Mouse (Mus musculus): Measurements from ENCODE around the gene Gm15130.

Gm15130 gene

DNA sequence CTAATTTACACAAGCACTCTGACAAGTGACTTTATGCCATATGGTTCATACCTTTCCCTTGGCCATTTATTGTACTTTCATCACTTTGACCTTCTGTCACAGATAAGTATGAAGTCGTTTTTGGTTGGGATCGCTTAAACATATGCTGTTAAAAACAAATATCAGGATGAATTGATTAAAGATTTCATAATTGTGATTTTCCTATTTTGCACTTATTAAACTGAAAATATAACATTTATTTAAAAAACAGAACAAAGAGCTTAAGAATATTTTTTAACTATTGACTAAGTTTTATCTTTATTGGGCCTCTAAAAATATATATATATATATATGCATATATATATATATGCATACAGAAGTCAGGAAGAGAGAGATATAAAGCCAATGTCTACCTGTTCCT, at the start of gene Gm15130:
TSS of gene Gm15130 (minus strand) at position 101 of the 400 bp plus-strand sequence.
- DNase-seq, result no peak

DNA sequence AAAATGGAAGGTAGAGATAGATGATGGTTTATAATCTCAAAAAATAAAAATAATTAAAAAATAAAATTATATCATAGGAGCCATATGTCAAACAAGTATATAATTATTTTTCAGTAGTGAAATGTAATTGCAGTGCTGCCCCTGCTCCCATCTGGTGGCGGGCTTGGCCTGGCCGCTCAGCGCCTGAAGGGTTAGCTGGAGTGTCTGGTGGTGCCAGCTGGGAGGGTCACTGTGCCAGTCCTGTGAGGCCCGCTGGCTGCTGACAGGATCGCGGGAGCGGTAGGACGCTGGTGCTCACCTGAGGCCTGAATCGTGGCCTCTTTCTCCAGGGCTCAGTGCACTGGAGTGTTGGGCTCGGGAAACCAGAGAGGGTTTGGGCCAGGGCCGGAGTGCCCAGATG, 29.3 kb upstream of the Gm15130 start:
- no peak for DNase-seq

DNA sequence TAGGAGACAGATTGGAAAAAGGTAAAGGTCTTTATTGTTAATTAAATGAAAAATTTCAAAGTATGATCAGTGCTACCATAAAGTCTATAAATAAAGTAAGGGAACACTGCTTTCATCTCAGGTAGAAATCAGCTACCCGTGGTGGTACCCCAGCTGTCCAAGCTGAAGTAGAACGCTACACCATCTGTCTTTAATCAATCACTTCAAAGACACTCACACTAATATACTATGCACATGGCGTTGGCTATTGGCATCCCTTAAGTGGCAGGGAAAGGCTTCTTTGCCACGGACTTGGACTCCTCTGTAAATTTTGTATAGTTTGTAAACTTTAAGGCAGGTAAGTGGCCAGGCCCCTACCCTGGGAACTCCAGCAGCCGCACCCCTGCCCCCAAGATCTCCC, 17.0 kb downstream of the Gm15130 start:
- no peak for DNase-seq

DNA sequence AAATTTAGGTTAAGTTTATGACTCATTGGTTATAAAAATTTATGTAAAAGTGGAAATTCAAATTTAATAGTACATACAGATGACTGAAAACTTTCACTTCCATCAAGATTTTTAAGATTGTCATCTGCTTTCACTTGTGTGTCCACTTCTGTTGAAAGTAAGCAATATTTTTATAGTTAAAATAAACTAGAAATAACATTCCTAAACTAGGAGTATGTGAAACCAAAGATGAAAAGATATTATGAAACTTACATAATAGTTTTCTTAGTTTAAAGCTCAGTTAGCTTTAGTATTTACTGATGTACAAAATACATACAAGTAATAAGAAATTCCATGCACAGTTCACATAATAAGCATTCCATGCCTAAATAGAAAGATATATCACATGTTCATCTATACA, 46.9 kb downstream of the Gm15130 start, which contains the start of gene Gm13941:
TSS of gene Gm13941 (minus strand) at position 101 of the 400 bp plus-strand sequence.
- DNase-seq, result no peak
